Mouse (Mus musculus) midbrain, embryonic 11.5 days (tissue): ENCODE measurements around the gene Gm6408. TPM values are rescaled to one million over a fixed set of nuclear protein-coding genes. Genes with fewer than 3 reads are reported as not detected.
"Not testable (repeated sequence)": the region's sequence is repeated elsewhere in the genome, so short reads cannot be mapped to it uniquely, and the experiment has no call there.

Experiments used
- ATAC-seq: fragments of 200-750 bp; cut with Nextera tagmentation; 2 replicates; pipeline ENCODE4 v1.8.0; 2017; ENCODE audit warnings: moderate TSS enrichment, moderate library complexity; ENCODE audit not compliant: low FRiP score
- DNase-seq: peaks from one replicate; pipeline ENCODE4 v3.0.0; 2015; ENCODE audit warnings: low spot score; ENCODE audit errors: missing footprints
- H3K27ac ChIP-seq: fragments of 300-500 bp; sonication (generic); 2 replicates; pipeline ENCODE4 v1.5.1; 2014; ENCODE audit warnings: low read depth, low read length
- H3K27me3 ChIP-seq: fragments of 300-500 bp; sonication (generic); 2 replicates; pipeline ENCODE4 v1.6.1; 2014; ENCODE audit warnings: mild to moderate bottlenecking, low read length, moderate library complexity, mixed read lengths; ENCODE audit not compliant: control insufficient read depth, insufficient read depth
- H3K36me3 ChIP-seq: fragments of 300-500 bp; sonication (generic); 2 replicates; pipeline ENCODE4 v1.6.1; 2014; ENCODE audit warnings: mild to moderate bottlenecking, low read length, moderate library complexity, mixed read lengths; ENCODE audit not compliant: control insufficient read depth, insufficient read depth
- H3K4me1 ChIP-seq: fragments of 300-500 bp; sonication (generic); 2 replicates; pipeline ENCODE4 v1.6.1; 2014; ENCODE audit warnings: low read length; ENCODE audit not compliant: control insufficient read depth, insufficient read depth
- H3K4me2 ChIP-seq: fragments of 300-500 bp; sonication (generic); 2 replicates; pipeline ENCODE4 v1.6.1; 2014; ENCODE audit warnings: mild to moderate bottlenecking, moderate library complexity
- H3K4me3 ChIP-seq: fragments of 300-500 bp; sonication (generic); 2 replicates; pipeline ENCODE4 v1.5.1; 2014; ENCODE audit warnings: low read depth, low read length
- H3K9ac ChIP-seq: fragments of 300-500 bp; sonication (generic); 2 replicates; pipeline ENCODE4 v1.6.1; 2014; ENCODE audit warnings: low read length
- H3K9me3 ChIP-seq: fragments of 300-500 bp; sonication (generic); 2 replicates; pipeline ENCODE4 v1.6.1; 2016; ENCODE audit warnings: low read length; ENCODE audit not compliant: control insufficient read depth
- WGBS: fragments of 180-500 bp; shearing (Covaris S2); extraction: QIAGEN DNeasy Blood & Tissue Kit; methylation state at CpG from one replicate; pipeline ENCODE4 v1.1.7; 2014; 5-methylcytosine and 5-hydroxymethylcytosine counted together
- polyA plus RNA-seq: library from polyadenylated mRNA; unstranded; fragments of >200 nt; fragmentation: Nextera tagmentation; extraction: Ambion mirVana; gene quantifications from 2 replicates; pipeline ENCODE4 v1.2.1, GENCODE M21; 2014

The Gm6408 gene
- polyA plus RNA-seq, 1 experiment from 2014 or later = not detected

GRCm38 (mm10) chr5:146502099-146502498 is 20.3 kb downstream of the Gm6408 start, which contains the start of gene 4930449I24Rik:
Gene 4930449I24Rik, plus strand, starts transcription at chr5:146502399.
- not testable (repeated sequence) for H3K4me2 ChIP-seq, DNase-seq, H3K27ac ChIP-seq, H3K4me1 ChIP-seq, ATAC-seq, H3K27me3 ChIP-seq, H3K9ac ChIP-seq, H3K4me3 ChIP-seq, H3K9me3 ChIP-seq, H3K36me3 ChIP-seq
- WGBS = no CpG with 5 or more reads among the region's 5 CpGs

- H3K27ac ChIP-seq, H3K27me3 ChIP-seq, DNase-seq, ATAC-seq, H3K4me1 ChIP-seq, H3K4me2 ChIP-seq, H3K36me3 ChIP-seq, H3K4me3 ChIP-seq, H3K9ac ChIP-seq, H3K9me3 ChIP-seq: not testable (repeated sequence)
- WGBS = no CpG with 5 or more reads among the region's 5 CpGs
These were observed 32.1 kb downstream of the Gm6408 start, which contains the start of gene Gm3402 for GRCm38 (mm10) chr5:146513823-146514222. Gene Gm3402, plus strand, starts transcription at chr5:146514123.

GRCm38 (mm10) chr5:146525501-146525900 is 43.7 kb downstream of the Gm6408 start, which contains the start of gene Gm3404:
Gene Gm3404, plus strand, starts transcription at chr5:146525801.
- not testable (repeated sequence) for DNase-seq
- WGBS = 93% methylated on average over 3 of the region's 3 CpGs

More at GRCm38 (mm10) chr5:146525501-146525900, 43.7 kb downstream of the Gm6408 start, which contains the start of gene Gm3404:
- not testable (repeated sequence) for H3K4me3 ChIP-seq, H3K4me2 ChIP-seq, H3K27me3 ChIP-seq, H3K36me3 ChIP-seq, H3K9ac ChIP-seq, H3K4me1 ChIP-seq, H3K27ac ChIP-seq, ATAC-seq, H3K9me3 ChIP-seq

Other genes with a start within 250 kb of the Gm6408 start
- gene Wasf3, start 97.0 kb upstream of the Gm6408 start, polyA plus RNA-seq = 6.3 and 6.4 TPM in 2 replicates
- not detected in 2 replicates for gene Gm6370, start 9.4 kb downstream of the Gm6408 start, polyA plus RNA-seq
- not detected in 2 replicates for gene 4930449I24Rik, start 20.4 kb downstream of the Gm6408 start, polyA plus RNA-seq
- gene Gm3402, start 32.2 kb downstream of the Gm6408 start, polyA plus RNA-seq = not detected in 2 replicates
- gene Gm3404, start 43.8 kb downstream of the Gm6408 start, polyA plus RNA-seq = not detected in 2 replicates
- not detected in 2 replicates for gene Gm3409, start 55.7 kb downstream of the Gm6408 start, polyA plus RNA-seq
- not detected in 2 replicates for gene Gm3415, start 74.2 kb downstream of the Gm6408 start, polyA plus RNA-seq
- 0.36 and 0.39 TPM in 2 replicates for gene Gpr12, start 103.3 kb downstream of the Gm6408 start, polyA plus RNA-seq